Mouse (Mus musculus): ENCODE results near the gene Psma7.

Psma7 gene

GRCm38 (mm10) chr2:180045283-180045682 is 3.0 kb upstream of the Psma7 start:
- DNase-seq (ENCODE audit: low read depth, low spot score): peak; percentile 82

- DNase-seq (ENCODE audit: low read depth, low spot score): peak; percentile 71
Observed at GRCm38 (mm10) chr2:180042858-180043515, 754 bp upstream of the Psma7 start.

GRCm38 (mm10) chr2:180041577-180042255 is 517 bp downstream of the Psma7 start:
- DNase-seq (ENCODE audit: low read depth, low spot score): peak; percentile 65

GRCm38 (mm10) chr2:180040406-180040805 is 1.8 kb downstream of the Psma7 start:
- no peak for DNase-seq (ENCODE audit: low read depth, low spot score)

- DNase-seq (ENCODE audit: low read depth, low spot score): no peak
Observed at GRCm38 (mm10) chr2:180034753-180035152, 7.5 kb downstream of the Psma7 start.

GRCm38 (mm10) chr2:180033956-180034355 is 8.3 kb downstream of the Psma7 start:
- DNase-seq (ENCODE audit: low read depth, low spot score): no peak

- DNase-seq (ENCODE audit: low read depth, low spot score): no peak
Observed at GRCm38 (mm10) chr2:180032925-180033324, 9.3 kb downstream of the Psma7 start.

- DNase-seq (ENCODE audit: low read depth, low spot score): no peak
Observed at GRCm38 (mm10) chr2:180031270-180031669, 11.0 kb downstream of the Psma7 start.

- DNase-seq (ENCODE audit: low read depth, low spot score): no peak
Observed at GRCm38 (mm10) chr2:180027768-180028167, 14.5 kb downstream of the Psma7 start.

GRCm38 (mm10) chr2:180025861-180026200 is 16.4 kb downstream of the Psma7 start:
- DNase-seq (ENCODE audit: low read depth, low spot score): no peak

GRCm38 (mm10) chr2:180025135-180025860 is 16.9 kb downstream of the Psma7 start:
- DNase-seq (ENCODE audit: low read depth, low spot score): no peak

GRCm38 (mm10) chr2:180024401-180025098 is 17.7 kb downstream of the Psma7 start, which contains the start of gene Lsm14b:
TSS of gene Lsm14b (plus strand) at chr2:180024987.
- peak; percentile 100 for DNase-seq (ENCODE audit: low read depth, low spot score)

GRCm38 (mm10) chr2:180022751-180023150 is 19.5 kb downstream of the Psma7 start:
- no peak for DNase-seq (ENCODE audit: low read depth, low spot score)

GRCm38 (mm10) chr2:180020919-180021318 is 21.3 kb downstream of the Psma7 start:
- no peak for DNase-seq (ENCODE audit: low read depth, low spot score)

GRCm38 (mm10) chr2:180020091-180020661 is 22.1 kb downstream of the Psma7 start:
- no peak for DNase-seq (ENCODE audit: low read depth, low spot score)

GRCm38 (mm10) chr2:180018573-180018972 is 23.7 kb downstream of the Psma7 start:
- DNase-seq (ENCODE audit: low read depth, low spot score): no peak

- DNase-seq (ENCODE audit: low read depth, low spot score): no peak
Observed at GRCm38 (mm10) chr2:180017632-180018031, 24.6 kb downstream of the Psma7 start.

GRCm38 (mm10) chr2:180013686-180014085 is 28.5 kb downstream of the Psma7 start:
- no peak for DNase-seq (ENCODE audit: low read depth, low spot score)

GRCm38 (mm10) chr2:180011370-180011769 is 30.9 kb downstream of the Psma7 start:
- DNase-seq (ENCODE audit: low read depth, low spot score): no peak

- no peak for DNase-seq (ENCODE audit: low read depth, low spot score)
Observed at GRCm38 (mm10) chr2:180010686-180011085, 31.5 kb downstream of the Psma7 start.

- no peak for DNase-seq (ENCODE audit: low read depth, low spot score)
Observed at GRCm38 (mm10) chr2:180006352-180007017, 35.7 kb downstream of the Psma7 start.

Measured in CD4-positive, CD25-positive, alpha-beta regulatory T cell, adult 2 months (primary cell).